Mouse (Mus musculus) kidney, postnatal 0 days (tissue): ENCODE data around the gene Ip6k2. TPM values are rescaled to one million over a fixed set of nuclear protein-coding genes. Genes with fewer than 3 reads are reported as not detected.

Source experiments
- ATAC-seq: fragments of 200-750 bp; cut with Nextera tagmentation; replicated peaks from 2 replicates; pipeline ENCODE4 v1.8.0; 2017; ENCODE audit warnings: low read depth, moderate number of reproducible peaks, moderate TSS enrichment, moderate library complexity; ENCODE audit not compliant: low FRiP score
- DNase-seq: peaks from one replicate; pipeline ENCODE4 v3.0.0-alpha.2; 2016; ENCODE audit warnings: low spot score
- H3K27ac ChIP-seq: fragments of 300-500 bp; sonication (generic); 2 replicates; pipeline ENCODE4 v1.5.1; 2014; ENCODE audit warnings: mild to moderate bottlenecking
- H3K27me3 ChIP-seq: fragments of 300-500 bp; sonication (generic); 2 replicates; pipeline ENCODE4 v1.6.1; 2014; ENCODE audit warnings: low read length, mixed read lengths; ENCODE audit not compliant: insufficient read depth
- H3K36me3 ChIP-seq: fragments of 300-500 bp; sonication (generic); 2 replicates; pipeline ENCODE4 v1.6.1; 2014; ENCODE audit warnings: low read length, mixed read lengths; ENCODE audit not compliant: insufficient read depth
- H3K4me1 ChIP-seq: fragments of 300-500 bp; sonication (generic); replicated peaks from 2 replicates; pipeline ENCODE4 v1.6.1; 2014; ENCODE audit warnings: antibody characterized with exemption, low read length, mixed read lengths; ENCODE audit not compliant: insufficient read depth
- H3K4me2 ChIP-seq: fragments of 300-500 bp; sonication (generic); 2 replicates; pipeline ENCODE4 v1.6.1; 2014; ENCODE audit warnings: mild to moderate bottlenecking, low read length, moderate library complexity, mixed read lengths
- H3K4me3 ChIP-seq: fragments of 300-500 bp; sonication (generic); replicated peaks from 2 replicates; pipeline ENCODE4 v1.5.1; 2014; ENCODE audit warnings: low read depth, low read length
- H3K9ac ChIP-seq: fragments of 300-500 bp; sonication (generic); 2 replicates; pipeline ENCODE4 v1.6.1; 2014; ENCODE audit warnings: low read depth, low read length
- H3K9me3 ChIP-seq: fragments of 300-500 bp; sonication (generic); replicated peaks from 2 replicates; pipeline ENCODE4 v1.6.1; 2016; ENCODE audit warnings: low read length, inconsistent platforms, mixed read lengths
- CTCF ChIP-seq: IDR thresholded peaks from 2 replicates; pipeline ENCODE4 v1.5.1; 2016; ENCODE audit warnings: antibody characterized with exemption, low read depth, mild to moderate bottlenecking, moderate library complexity
- WGBS: fragments of 180-500 bp; shearing (Covaris S2); extraction: QIAGEN DNeasy Blood & Tissue Kit; methylation state at CpG from one replicate; pipeline ENCODE4 v1.1.7; 2014; 5-methylcytosine and 5-hydroxymethylcytosine counted together
- polyA plus RNA-seq: library from polyadenylated mRNA; unstranded; fragments of >200 nt; fragmentation: Nextera tagmentation; extraction: Ambion mirVana; gene quantifications from 2 replicates; pipeline ENCODE4 v1.2.1, GENCODE M21; 2015

Gene Ip6k2
- polyA plus RNA-seq, 1 experiment from 2014 or later = 79.5 TPM

DNA sequence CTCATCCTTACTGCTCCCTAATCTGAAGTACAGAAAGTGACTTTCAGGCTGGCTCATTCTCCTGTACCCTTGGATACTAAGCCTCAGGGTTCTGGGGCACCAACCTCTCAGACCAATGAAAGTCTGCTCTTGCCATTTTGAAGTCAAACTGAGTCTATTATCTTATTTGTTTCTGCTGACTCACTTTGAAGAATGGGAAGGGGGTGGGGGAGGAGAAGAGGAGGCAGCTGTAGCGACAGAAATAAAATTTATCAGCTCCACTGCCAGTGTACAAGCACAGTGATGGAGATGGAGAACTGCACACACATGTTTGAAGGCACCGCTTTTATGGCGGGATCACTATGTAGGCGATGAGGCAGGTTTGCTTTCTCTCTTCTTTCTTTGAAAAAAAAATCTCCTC is 6.3 kb upstream of the Ip6k2 start:
- 68% methylated on average over 4 of the region's 4 CpGs for WGBS
- ATAC-seq (no peak), DNase-seq (no peak)
- H3K9ac ChIP-seq = no peak overlapping the region
- H3K27me3 ChIP-seq = no peaks in the 10 kb centered on the region
- no peak for TF ChIP-seq CTCF
- no peaks in the 10 kb centered on the region for H3K4me1 ChIP-seq
- no peaks in the 10 kb centered on the region for H3K36me3 ChIP-seq
- H3K9me3 ChIP-seq = 0 out of 2 replicates have a peak, but pooled peaks cover 4% of the 10 kb centered on the region
- no peak overlapping the region for H3K4me2 ChIP-seq
- H3K27ac ChIP-seq = no peak overlapping the region
- no peak overlapping the region for H3K4me3 ChIP-seq

DNA sequence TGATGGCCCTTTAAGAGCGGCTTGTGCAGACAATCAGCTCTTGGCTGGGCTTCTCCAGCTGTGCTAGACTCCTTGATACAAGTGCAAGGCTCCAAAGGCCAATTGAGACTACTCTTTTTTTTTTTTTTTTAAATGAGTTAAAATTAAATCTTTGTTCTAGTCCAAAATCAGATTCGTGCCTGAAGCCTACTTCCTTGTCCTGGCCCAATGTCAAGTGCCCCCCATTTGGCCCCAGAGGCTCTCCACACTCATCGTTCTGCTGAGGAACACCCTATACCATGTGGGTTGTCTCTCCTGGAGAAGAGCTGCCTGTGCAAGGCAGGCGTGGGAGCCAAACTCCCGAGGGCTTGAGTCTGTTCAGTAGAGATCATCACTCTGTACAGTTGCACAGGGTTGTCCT is 2.6 kb upstream of the Ip6k2 start:
- no peaks in the 10 kb centered on the region for H3K27me3 ChIP-seq
- no peaks in the 10 kb centered on the region for H3K36me3 ChIP-seq
- ATAC-seq (no peak), DNase-seq (no peak)
- no peak overlapping the region for H3K9ac ChIP-seq
- TF ChIP-seq CTCF = no peak
- 52% methylated on average over 5 of the region's 5 CpGs for WGBS
- H3K9me3 ChIP-seq = no peaks in the 10 kb centered on the region
- peaks cover 11% of the 10 kb centered on the region for H3K4me1 ChIP-seq
- H3K4me3 ChIP-seq = no peak overlapping the region
- H3K4me2 ChIP-seq = no peak overlapping the region
- no peak overlapping the region for H3K27ac ChIP-seq

DNA sequence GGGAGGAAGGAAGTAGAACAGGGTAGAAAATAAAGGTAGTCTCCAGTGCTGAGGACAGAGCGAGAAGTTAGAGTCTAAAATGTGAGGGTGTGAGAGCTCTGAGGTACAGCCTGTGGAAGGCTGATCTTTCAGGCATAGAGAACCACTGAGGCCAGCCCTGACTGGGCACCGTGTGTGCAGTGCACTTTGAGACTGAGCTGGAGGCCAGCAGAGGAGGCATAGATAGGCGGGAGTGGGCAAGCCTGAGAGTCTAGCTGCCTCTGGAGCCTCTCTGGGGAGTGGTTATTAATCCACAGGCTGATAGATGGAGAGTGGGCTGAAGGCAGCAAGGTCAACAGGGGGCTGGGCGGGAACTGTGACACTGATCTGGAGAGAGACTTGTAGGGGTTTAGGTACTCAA is 1.7 kb upstream of the Ip6k2 start:
- peaks cover 16% of the 10 kb centered on the region for H3K4me1 ChIP-seq
- no peak for ATAC-seq
- H3K4me2 ChIP-seq = no peak overlapping the region
- H3K27me3 ChIP-seq = no peaks in the 10 kb centered on the region
- no peak for DNase-seq
- no peak overlapping the region for H3K4me3 ChIP-seq
- WGBS = 37% methylated on average over 4 of the region's 4 CpGs
- H3K27ac ChIP-seq = no peak overlapping the region
- no peak overlapping the region for H3K9ac ChIP-seq
- H3K9me3 ChIP-seq = no peaks in the 10 kb centered on the region
- TF ChIP-seq CTCF = no peak
- no peaks in the 10 kb centered on the region for H3K36me3 ChIP-seq

DNA sequence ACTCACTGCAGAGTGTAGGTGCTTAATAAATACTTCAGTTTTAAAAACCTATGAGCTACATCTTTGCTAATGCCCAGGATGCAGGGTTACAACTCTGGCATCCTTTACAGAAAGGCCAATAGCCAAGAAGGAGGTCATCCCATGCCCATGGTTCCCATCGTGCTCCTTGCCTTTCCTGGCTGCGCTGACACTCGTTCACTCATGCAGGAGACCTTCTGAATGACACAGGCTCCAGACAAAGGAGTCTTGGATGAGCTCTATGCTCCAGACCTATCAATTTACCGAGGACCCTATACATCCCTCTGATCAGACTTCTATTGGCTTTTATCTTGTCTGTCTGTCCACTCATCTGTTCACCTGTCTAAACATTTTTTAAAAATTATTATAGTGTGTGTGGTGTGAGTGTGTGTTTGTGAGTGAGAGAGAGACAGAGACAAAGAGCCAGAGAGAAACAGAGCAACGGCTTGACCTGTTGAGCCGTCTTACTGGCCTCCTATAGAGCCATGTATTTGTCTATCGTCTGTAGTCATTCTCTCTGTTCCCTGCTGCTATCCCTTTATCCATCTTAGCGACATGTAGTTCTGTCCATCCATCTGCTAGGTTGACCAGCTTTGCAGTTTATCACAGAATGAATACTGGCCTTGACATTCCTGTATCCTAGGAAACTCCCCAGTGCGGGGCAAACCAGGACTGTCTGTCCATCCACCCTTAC is 604 bp upstream of the Ip6k2 start:
- no peak overlapping the region for H3K9ac ChIP-seq
- no peak overlapping the region for H3K27ac ChIP-seq
- H3K9me3 ChIP-seq = no peaks in the 10 kb centered on the region
- peak; percentile 10; the same call in 1 of the 2 replicates for ATAC-seq
- no peak for DNase-seq
- no peak for TF ChIP-seq CTCF
- H3K4me2 ChIP-seq = peak overlapping the region; percentile 47
- peaks cover 27% of the 10 kb centered on the region for H3K4me1 ChIP-seq
- H3K36me3 ChIP-seq = no peaks in the 10 kb centered on the region
- H3K4me3 ChIP-seq = peak overlapping the region; percentile 82
- no peaks in the 10 kb centered on the region for H3K27me3 ChIP-seq
- 18% methylated on average over 9 of the region's 9 CpGs for WGBS

DNA sequence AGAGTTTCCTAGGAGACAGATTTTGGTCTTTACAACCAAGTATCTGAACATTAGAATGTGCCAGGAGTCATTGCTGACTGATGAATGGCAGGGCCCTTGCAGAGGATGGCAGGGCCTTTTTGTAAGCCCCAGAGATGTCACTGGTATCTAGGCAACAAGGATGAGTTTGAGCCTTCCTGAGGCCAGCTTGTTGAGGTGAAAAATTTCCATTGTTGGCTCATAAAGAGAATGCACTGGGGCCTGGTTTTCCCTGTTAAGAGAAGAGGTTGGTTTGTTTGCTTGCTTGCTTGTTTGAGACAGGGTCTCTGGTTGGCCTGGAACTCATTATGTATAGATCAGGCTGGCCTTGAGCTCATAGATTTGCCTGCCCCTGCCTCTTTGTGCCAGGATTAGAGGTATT is 1.8 kb downstream of the Ip6k2 start:
- Histone ChIP-seq H3K4me3 (peak overlapping the region; percentile 82), H3K4me2 (peak overlapping the region; percentile 60), H3K27me3 (no peaks in the 10 kb centered on the region), H3K9ac (peak overlapping the region; percentile 24; the same call in 1 of the 2 replicates), H3K36me3 (no peaks in the 10 kb centered on the region), H3K27ac (no peak overlapping the region), H3K9me3 (no peaks in the 10 kb centered on the region), H3K4me1 (peaks cover 31% of the 10 kb centered on the region)
- TF ChIP-seq CTCF = no peak
- no peak for ATAC-seq
- DNase-seq = no peak

DNA sequence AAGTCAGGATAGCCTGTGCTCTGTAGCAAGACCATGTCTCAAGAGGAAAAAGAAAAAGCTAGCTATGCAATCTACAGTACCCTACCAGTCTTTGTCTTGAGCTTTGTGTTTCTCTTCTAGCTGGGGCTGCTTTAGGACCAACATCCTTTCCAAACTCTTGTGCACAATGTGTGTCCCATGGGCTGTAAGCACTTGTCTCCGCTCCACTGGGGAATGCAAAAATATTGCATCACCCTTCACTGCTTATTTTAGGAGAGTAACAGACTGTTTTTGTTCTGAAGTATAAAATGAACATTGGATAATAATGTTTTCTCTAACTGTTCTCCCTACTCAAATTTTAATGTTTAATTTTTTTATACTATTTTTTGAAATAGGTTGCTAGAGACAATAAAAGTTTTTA is 2.9 kb downstream of the Ip6k2 start:
- no peak overlapping the region for H3K27ac ChIP-seq
- WGBS = 60% methylated on average over 1 of the region's 1 CpGs

DNA sequence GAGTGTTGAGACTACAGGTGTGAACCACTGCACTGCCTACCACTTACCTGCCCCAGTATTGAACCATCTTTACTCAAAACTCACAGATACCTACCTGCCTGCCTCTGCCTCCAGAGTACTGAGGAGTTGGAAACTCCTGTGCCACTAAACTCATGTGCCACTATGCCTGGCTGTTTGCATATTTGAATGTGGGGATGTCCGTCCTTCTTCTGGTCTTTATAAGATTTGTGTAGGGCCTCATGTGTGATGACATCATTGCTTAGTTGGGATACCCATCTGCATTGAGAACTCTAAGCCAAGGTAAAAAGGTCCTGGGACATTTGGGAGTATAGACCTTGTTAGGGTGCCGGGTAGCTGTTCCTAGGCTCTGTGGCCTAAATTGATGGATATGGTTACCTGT is 3.5 kb downstream of the Ip6k2 start:
- no peaks in the 10 kb centered on the region for H3K27me3 ChIP-seq
- peaks cover 31% of the 10 kb centered on the region for H3K4me1 ChIP-seq
- no peak overlapping the region for H3K4me2 ChIP-seq
- ATAC-seq (no peak), DNase-seq (no peak)
- H3K9ac ChIP-seq = no peak overlapping the region
- TF ChIP-seq CTCF = no peak
- no peaks in the 10 kb centered on the region for H3K9me3 ChIP-seq
- no peak overlapping the region for H3K4me3 ChIP-seq
- H3K36me3 ChIP-seq = no peaks in the 10 kb centered on the region
- 90% methylated on average over 2 of the region's 2 CpGs for WGBS
- H3K27ac ChIP-seq = no peak overlapping the region

More for the DNA sequence above, 2.9 kb downstream of the Ip6k2 start:
- Histone ChIP-seq H3K4me1 (peaks cover 31% of the 10 kb centered on the region), H3K27me3 (no peaks in the 10 kb centered on the region), H3K36me3 (no peaks in the 10 kb centered on the region), H3K4me3 (no peak overlapping the region), H3K9me3 (no peaks in the 10 kb centered on the region), H3K4me2 (peak overlapping the region; percentile 14; the same call in 1 of the 2 replicates), H3K9ac (no peak overlapping the region)
- ATAC-seq = no peak
- TF ChIP-seq CTCF = no peak
- no peak for DNase-seq
